Mouse (Mus musculus) forebrain, embryonic 10.5 days (tissue): ENCODE measurements around the gene Podxl2. TPM values are rescaled to one million over a fixed set of nuclear protein-coding genes. Genes with fewer than 3 reads are reported as not detected.

Experiments used
- DNase-seq: peaks from one replicate; pipeline ENCODE4 v3.0.0-alpha.2; 2017; ENCODE audit warnings: low spot score; ENCODE audit errors: extremely low spot score
- H3K27ac ChIP-seq: fragments of 300-500 bp; sonication (generic); 2 replicates; pipeline ENCODE4 v1.5.1; 2016; ENCODE audit warnings: mild to moderate bottlenecking
- H3K27me3 ChIP-seq: fragments of 300-500 bp; sonication (generic); 2 replicates; pipeline ENCODE4 v1.6.1; 2016; ENCODE audit warnings: mild to moderate bottlenecking; ENCODE audit not compliant: poor library complexity, severe bottlenecking
- H3K36me3 ChIP-seq: fragments of 300-500 bp; sonication (generic); replicated peaks from 2 replicates; pipeline ENCODE4 v1.6.1; 2016; ENCODE audit warnings: mild to moderate bottlenecking, moderate library complexity
- H3K4me1 ChIP-seq: fragments of 300-500 bp; sonication (generic); 2 replicates; pipeline ENCODE4 v1.6.1; 2016
- H3K4me3 ChIP-seq: fragments of 300-500 bp; sonication (generic); 2 replicates; pipeline ENCODE4 v1.5.1; 2016; ENCODE audit warnings: mild to moderate bottlenecking, moderate library complexity
- H3K9me3 ChIP-seq: fragments of 300-500 bp; sonication (generic); 2 replicates; pipeline ENCODE4 v1.6.1; 2016; ENCODE audit warnings: mild to moderate bottlenecking, moderate library complexity
- WGBS: fragments of 180-500 bp; shearing (Covaris S2); methylation state at CpG from one replicate; pipeline ENCODE4 v1.1.7; 2016; 5-methylcytosine and 5-hydroxymethylcytosine counted together
- polyA plus RNA-seq: library from polyadenylated mRNA; unstranded; fragments of >200 nt; fragmentation: Nextera tagmentation; extraction: Ambion mirVana; gene quantifications from 2 replicates; pipeline ENCODE4 v1.2.1, GENCODE M21; 2016

Podxl2 gene
- polyA plus RNA-seq, 1 experiment from 2014 or later: 52.8 TPM

DNA sequence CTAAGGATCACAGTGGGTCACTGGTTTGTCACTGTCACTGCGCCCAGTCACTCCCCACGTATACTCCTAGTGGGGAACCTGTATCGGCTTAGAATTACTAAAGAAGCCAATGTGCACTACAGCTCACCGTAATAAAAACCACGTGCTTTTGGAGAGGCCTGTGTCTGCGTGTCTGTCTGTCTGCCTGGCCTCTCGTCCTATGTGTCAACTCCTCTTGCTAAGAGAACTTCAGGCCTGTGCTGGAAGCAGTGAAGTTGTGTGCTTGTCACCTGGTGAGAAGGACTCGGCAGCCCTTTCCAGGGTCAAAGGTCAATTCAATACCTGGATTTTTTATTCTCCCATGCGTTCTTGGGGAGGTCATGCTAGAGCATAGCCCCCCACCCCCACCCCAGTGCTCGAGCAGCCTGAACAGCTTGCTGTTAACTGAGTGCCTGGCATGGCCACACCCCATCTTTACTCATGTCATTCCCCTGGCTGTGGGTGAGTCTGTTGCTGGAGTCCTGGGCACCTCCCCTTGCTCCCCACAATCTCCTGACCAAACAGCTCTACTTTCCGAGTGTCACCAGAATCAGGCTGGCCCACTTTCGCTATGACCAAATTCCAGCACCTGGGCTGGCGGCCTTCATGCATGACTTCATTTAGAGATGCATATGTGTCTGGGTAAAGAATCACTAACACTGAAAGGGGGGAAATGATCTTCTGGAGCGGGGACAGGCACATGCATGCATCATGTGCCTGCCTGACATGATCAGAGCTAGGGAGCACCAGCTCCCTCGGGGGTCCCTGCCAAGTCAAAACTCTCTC, 46.4 kb downstream of the Podxl2 start:
- H3K4me3 ChIP-seq: no peak overlapping the region

DNA sequence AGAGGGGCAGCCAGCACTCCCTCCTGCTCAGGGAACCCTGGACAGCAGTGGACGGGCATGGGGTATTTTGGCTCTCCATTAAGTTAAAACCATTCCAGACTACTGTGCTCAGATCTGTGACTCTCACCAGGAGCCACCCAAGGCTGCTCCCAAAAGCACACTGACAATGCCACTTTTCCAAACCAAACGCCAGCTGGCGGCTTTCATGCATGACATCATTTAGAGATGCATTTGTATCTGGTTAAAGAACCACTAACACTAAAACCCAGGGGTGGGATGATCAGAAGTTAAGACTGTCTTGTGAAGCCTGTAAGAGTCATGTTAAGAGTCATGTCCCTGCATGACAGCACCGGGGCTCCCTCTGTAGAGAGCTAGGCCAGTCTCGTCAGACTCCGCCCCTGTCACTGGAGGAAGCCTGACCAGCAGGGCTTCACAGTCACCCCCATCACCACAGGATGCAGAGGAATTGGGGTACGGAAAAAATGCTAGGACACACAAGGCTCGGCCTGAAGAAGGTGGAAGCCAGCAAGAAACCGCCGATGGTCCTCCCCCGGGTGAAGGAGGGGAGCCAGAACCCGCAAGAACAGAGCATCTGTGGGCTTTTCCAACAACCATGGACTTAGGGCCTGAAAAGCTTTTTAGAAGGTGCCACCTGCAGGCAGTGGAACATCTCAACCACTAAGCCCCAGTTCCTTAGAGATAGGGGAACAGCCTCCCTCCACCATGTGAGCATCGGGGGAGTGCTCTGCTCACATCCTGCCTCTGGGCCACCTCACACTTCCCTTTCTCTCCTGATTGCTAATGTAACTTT, 47.2 kb downstream of the Podxl2 start:
- H3K36me3 ChIP-seq: no peaks in the 10 kb centered on the region
- no peak for DNase-seq
- no peak overlapping the region for H3K4me3 ChIP-seq
- WGBS: 64% methylated on average over 13 of the region's 13 CpGs
- H3K4me1 ChIP-seq: peaks cover 23% of the 10 kb centered on the region
- no peak overlapping the region for H3K27ac ChIP-seq
- no peaks in the 10 kb centered on the region for H3K9me3 ChIP-seq
- H3K27me3 ChIP-seq: 0 out of 2 replicates have a peak, but pooled peaks cover 6% of the 10 kb centered on the region

More for the DNA sequence above, 46.4 kb downstream of the Podxl2 start:
- DNase-seq: no peak
- Histone ChIP-seq H3K27me3 (0 out of 2 replicates have a peak, but pooled peaks cover 6% of the 10 kb centered on the region), H3K27ac (no peak overlapping the region), H3K4me1 (peaks cover 26% of the 10 kb centered on the region), H3K36me3 (no peaks in the 10 kb centered on the region), H3K9me3 (no peaks in the 10 kb centered on the region)
- 80% methylated on average over 15 of the region's 15 CpGs for WGBS

DNA sequence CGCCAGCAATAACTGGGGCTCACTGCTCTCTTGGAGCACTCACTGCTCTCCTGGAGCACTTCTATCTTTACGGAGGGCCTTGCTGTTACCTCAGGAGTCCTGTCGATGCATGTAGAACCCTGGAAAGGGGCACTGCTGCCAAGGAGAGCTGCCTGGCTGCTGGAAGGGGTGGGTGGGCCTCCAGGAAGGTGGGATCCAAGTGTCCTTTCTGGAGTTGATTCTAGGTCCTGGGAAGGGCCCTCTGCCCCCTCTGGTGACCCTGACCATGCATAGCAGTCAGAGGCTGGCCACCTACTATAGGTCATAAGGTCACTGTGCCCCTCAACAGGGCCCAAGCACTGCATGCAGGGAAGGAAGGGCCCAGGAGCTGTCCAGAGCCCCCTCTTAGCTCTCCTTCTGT, 47.9 kb downstream of the Podxl2 start:
- Histone ChIP-seq H3K27me3 (0 out of 2 replicates have a peak, but pooled peaks cover 6% of the 10 kb centered on the region), H3K36me3 (no peaks in the 10 kb centered on the region), H3K27ac (peak overlapping the region; percentile 45), H3K9me3 (no peaks in the 10 kb centered on the region), H3K4me1 (peaks cover 21% of the 10 kb centered on the region), H3K4me3 (no peak overlapping the region)
- no peak for DNase-seq
- WGBS: 91% methylated on average over 3 of the region's 3 CpGs

DNA sequence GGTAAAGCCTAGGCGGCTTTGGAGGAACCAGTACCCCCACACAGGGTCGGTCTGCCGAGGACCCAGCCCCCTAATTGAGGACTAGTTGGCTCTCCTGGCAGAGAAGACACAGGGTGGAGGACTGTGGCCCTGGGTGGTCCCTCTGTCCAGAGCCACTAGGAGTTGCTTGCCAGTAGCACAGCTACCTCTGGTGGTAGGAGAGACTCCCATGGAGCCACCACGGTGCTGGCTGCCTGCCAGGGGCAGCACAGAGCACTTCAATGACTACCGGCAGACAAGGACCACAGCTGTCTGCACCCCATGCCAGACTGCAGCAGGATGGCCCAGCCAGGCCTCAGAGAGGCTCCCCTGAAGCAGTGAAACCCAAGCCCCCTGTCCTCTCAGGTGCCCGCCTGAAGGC, 48.3 kb downstream of the Podxl2 start:
- Histone ChIP-seq H3K4me3 (no peak overlapping the region), H3K9me3 (no peaks in the 10 kb centered on the region), H3K4me1 (peaks cover 21% of the 10 kb centered on the region), H3K27me3 (0 out of 2 replicates have a peak, but pooled peaks cover 6% of the 10 kb centered on the region), H3K36me3 (no peaks in the 10 kb centered on the region), H3K27ac (peak overlapping the region; percentile 45)
- no peak for DNase-seq
- 39% methylated on average over 6 of the region's 6 CpGs for WGBS

DNA sequence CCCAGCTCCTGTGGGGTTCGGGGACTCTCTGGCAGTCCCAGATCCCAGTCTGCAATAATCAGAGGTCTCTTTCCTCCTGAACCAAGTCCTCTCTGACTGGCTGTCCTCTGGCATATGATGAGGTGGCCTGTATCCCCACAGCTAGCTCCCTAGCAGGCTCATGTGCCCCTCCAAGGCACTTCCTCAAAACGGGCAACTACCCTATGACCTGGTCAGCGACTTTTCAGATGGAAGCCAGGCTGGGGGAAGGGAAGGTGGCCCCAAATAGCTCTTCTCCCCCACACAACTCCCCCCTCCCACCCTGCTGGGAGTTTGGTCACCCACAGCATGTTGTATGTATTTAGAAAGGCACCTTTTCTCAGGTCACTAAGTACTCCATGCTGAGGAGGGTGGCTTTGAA, 48.8 kb downstream of the Podxl2 start:
- no peak overlapping the region for H3K4me3 ChIP-seq
- 68% methylated on average over 3 of the region's 3 CpGs for WGBS
- H3K36me3 ChIP-seq: no peaks in the 10 kb centered on the region
- H3K9me3 ChIP-seq: no peaks in the 10 kb centered on the region
- H3K4me1 ChIP-seq: peaks cover 19% of the 10 kb centered on the region
- no peak for DNase-seq
- H3K27me3 ChIP-seq: 0 out of 2 replicates have a peak, but pooled peaks cover 6% of the 10 kb centered on the region
- no peak overlapping the region for H3K27ac ChIP-seq

- WGBS: 76% methylated on average over 7 of the region's 7 CpGs
- H3K36me3 ChIP-seq: no peaks in the 10 kb centered on the region
Measured at GRCm38 (mm10) chr6:88824183-88824582, 50.7 kb downstream of the Podxl2 start.

DNA sequence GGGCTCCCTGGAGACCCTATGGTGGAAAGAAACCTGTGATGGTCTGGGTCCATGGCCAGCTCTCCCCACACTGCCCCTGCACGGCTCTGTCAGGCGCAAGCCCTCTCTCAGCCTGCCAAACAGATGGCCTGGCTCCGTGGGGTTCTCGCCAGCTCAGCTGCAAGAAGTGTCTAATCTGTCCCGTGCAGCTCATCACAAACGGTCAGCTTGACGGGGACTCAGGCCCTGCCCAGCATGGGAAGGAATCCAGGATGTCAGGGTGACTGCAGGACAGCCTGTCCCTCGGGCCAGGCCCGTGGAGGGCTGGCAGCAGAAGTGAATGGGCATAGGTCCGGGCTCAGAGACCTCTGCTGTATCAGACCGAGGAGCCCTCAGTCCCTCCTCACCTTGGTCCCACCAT, 52.9 kb downstream of the Podxl2 start:
- Histone ChIP-seq H3K36me3 (no peaks in the 10 kb centered on the region), H3K9me3 (no peaks in the 10 kb centered on the region), H3K4me1 (peaks cover 14% of the 10 kb centered on the region), H3K27me3 (no peaks in the 10 kb centered on the region), H3K4me3 (no peak overlapping the region), H3K27ac (no peak overlapping the region)
- DNase-seq: no peak
- 90% methylated on average over 11 of the region's 11 CpGs for WGBS

More at GRCm38 (mm10) chr6:88824183-88824582, 50.7 kb downstream of the Podxl2 start:
- no peak for DNase-seq
- no peak overlapping the region for H3K4me3 ChIP-seq
- H3K4me1 ChIP-seq: peaks cover 25% of the 10 kb centered on the region
- no peaks in the 10 kb centered on the region for H3K9me3 ChIP-seq
- no peak overlapping the region for H3K27ac ChIP-seq
- H3K27me3 ChIP-seq: no peaks in the 10 kb centered on the region

- no peak for DNase-seq
- Histone ChIP-seq H3K4me1 (peaks cover 8% of the 10 kb centered on the region), H3K27me3 (no peaks in the 10 kb centered on the region), H3K9me3 (no peaks in the 10 kb centered on the region), H3K27ac (no peak overlapping the region), H3K4me3 (no peak overlapping the region), H3K36me3 (no peaks in the 10 kb centered on the region)
- 91% methylated on average over 6 of the region's 6 CpGs for WGBS
Measured at GRCm38 (mm10) chr6:88821294-88821693, 53.5 kb downstream of the Podxl2 start.

- WGBS: 58% methylated on average over 3 of the region's 3 CpGs
- H3K4me3 ChIP-seq: no peak overlapping the region
- no peak overlapping the region for H3K27ac ChIP-seq
- no peak for DNase-seq
- no peaks in the 10 kb centered on the region for H3K36me3 ChIP-seq
- H3K9me3 ChIP-seq: no peaks in the 10 kb centered on the region
- no peaks in the 10 kb centered on the region for H3K27me3 ChIP-seq
- H3K4me1 ChIP-seq: peaks cover 10% of the 10 kb centered on the region
Measured at GRCm38 (mm10) chr6:88820853-88821252, 54.0 kb downstream of the Podxl2 start.

- no peaks in the 10 kb centered on the region for H3K9me3 ChIP-seq
- H3K36me3 ChIP-seq: no peaks in the 10 kb centered on the region
- no peaks in the 10 kb centered on the region for H3K27me3 ChIP-seq
- H3K4me3 ChIP-seq: no peak overlapping the region
- 81% methylated on average over 3 of the region's 3 CpGs for WGBS
- H3K27ac ChIP-seq: no peak overlapping the region
- H3K4me1 ChIP-seq: peaks cover 38% of the 10 kb centered on the region
- no peak for DNase-seq
Measured at GRCm38 (mm10) chr6:88816913-88817312, 57.9 kb downstream of the Podxl2 start.

DNA sequence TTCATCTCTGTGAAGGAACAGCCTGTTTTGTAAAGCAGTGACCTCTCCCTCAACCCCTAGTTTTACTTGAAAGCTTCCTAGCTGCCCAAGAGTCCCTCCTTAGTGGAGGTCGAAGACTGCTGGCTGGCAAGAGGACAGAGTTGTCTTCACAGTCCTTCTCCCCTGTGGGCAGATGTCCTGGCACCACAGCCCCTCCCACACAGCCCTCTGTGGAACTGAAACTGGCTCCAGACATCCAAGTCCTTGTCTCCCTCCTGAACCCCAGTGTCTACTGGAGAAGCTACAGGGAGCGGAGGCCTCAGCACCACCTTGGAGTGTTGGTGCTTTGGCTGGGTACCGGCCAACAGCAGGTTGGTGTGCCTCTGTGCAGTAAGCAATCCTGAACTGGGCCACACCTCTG, 59.4 kb downstream of the Podxl2 start:
- peak overlapping the region; percentile 35; the same call in 1 of the 2 replicates for H3K27ac ChIP-seq
- WGBS: 81% methylated on average over 3 of the region's 3 CpGs

GRCm38 (mm10) chr6:88815036-88815435, 59.8 kb downstream of the Podxl2 start:
- no peaks in the 10 kb centered on the region for H3K9me3 ChIP-seq
- no peaks in the 10 kb centered on the region for H3K27me3 ChIP-seq
- H3K4me1 ChIP-seq: peaks cover 47% of the 10 kb centered on the region
- WGBS: 63% methylated on average over 3 of the region's 3 CpGs
- no peaks in the 10 kb centered on the region for H3K36me3 ChIP-seq
- DNase-seq: no peak
- H3K4me3 ChIP-seq: no peak overlapping the region
- H3K27ac ChIP-seq: peak overlapping the region; percentile 35; the same call in 1 of the 2 replicates

More for the DNA sequence above, 59.4 kb downstream of the Podxl2 start:
- Histone ChIP-seq H3K4me3 (no peak overlapping the region), H3K9me3 (no peaks in the 10 kb centered on the region), H3K27me3 (no peaks in the 10 kb centered on the region), H3K4me1 (peaks cover 43% of the 10 kb centered on the region), H3K36me3 (no peaks in the 10 kb centered on the region)
- DNase-seq: no peak

- Histone ChIP-seq H3K4me1 (peaks cover 54% of the 10 kb centered on the region), H3K27me3 (no peaks in the 10 kb centered on the region), H3K4me3 (no peak overlapping the region), H3K9me3 (no peaks in the 10 kb centered on the region), H3K27ac (no peak overlapping the region), H3K36me3 (no peaks in the 10 kb centered on the region)
- 88% methylated on average over 10 of the region's 10 CpGs for WGBS
- DNase-seq: no peak
Measured at GRCm38 (mm10) chr6:88813832-88814231, 61.0 kb downstream of the Podxl2 start.
